Mouse (Mus musculus) G1E (cell line): ENCODE measurements around the gene Vps54.

Experiments used
- CTCF ChIP-seq: IDR thresholded peaks from 2 replicates; pipeline ENCODE4 v1.5.1; 2012; ENCODE audit warnings: low read depth, low read length, inconsistent platforms, mixed read lengths
- GATA2 ChIP-seq: IDR thresholded peaks from 2 replicates; pipeline ENCODE4 v1.6.1; 2012; ENCODE audit warnings: low read depth, low read length, inconsistent platforms, borderline replicate concordance
- POLR2AphosphoS5 ChIP-seq: IDR thresholded peaks from 2 replicates; pipeline ENCODE4 v1.6.1; 2012; ENCODE audit warnings: low read depth, low read length, inconsistent platforms; ENCODE audit not compliant: insufficient replicate concordance
- TAL1 ChIP-seq: conservative IDR thresholded peaks from 2 replicates; pipeline ENCODE4 v1.6.1; 2012; ENCODE audit warnings: low read depth, low read length, inconsistent platforms, mixed read lengths

DNA sequence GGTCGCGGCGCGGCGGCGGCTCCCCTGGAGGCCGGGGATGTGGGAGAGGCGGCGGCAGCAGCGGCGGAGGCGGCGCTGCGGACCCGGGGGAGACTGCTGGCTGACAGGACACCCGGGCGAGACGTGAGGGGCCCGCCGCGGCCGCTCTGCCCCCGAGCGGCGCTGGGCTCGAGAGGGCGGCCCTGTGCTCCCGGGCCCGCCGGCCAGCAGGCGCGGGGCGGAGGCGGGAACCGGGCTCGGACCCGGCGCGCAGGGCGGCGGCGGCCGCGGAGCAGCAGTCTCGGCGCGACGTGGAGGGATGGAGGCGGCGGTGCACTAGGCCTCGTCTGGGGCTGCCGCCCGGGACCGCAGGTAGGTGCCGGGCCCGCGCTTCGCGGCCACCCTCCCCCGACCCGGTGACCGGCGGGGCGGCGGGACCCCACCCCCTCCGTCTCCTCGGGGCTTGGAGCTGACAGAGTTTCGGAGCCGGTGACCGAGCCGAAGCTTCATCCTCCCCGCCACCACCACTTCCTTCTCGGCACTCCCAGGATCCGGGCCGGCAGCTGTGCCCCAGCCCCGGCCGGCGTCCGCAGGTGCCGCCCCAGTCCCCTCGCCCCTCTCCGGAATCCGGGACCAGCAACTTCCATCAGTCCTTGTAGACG is at the start of gene Vps54:
- TF ChIP-seq TAL1, result no peak
- TF ChIP-seq CTCF, result no peak
- TF ChIP-seq POLR2AphosphoS5, result no peak
- TF ChIP-seq GATA2, result no peak
